Mouse (Mus musculus) cerebellum, adult 2 months (tissue): ENCODE data around the gene Plxnb1.

ENCODE experiments used
- CTCF ChIP-seq: fragments of 200-500 bp; IDR thresholded peaks from 2 replicates; pipeline ENCODE4 v1.5.1; 2011; ENCODE audit warnings: low read depth, mild to moderate bottlenecking, control low read depth, low read length, moderate library complexity, borderline replicate concordance; ENCODE audit not compliant: insufficient read depth
- POLR2A ChIP-seq: fragments of 200-500 bp; IDR thresholded peaks from 2 replicates; pipeline ENCODE4 v1.6.1; 2011; ENCODE audit warnings: low read length, control low read depth, borderline replicate concordance; ENCODE audit not compliant: insufficient read depth

- TF ChIP-seq CTCF (no peak), POLR2A (no peak)
Measured at GRCm38 (mm10) chr9:109058006-109058765, 37.0 kb upstream of the Plxnb1 start.
